Mouse (Mus musculus): ENCODE measurements at regions not wholly inside any gene's neighbourhood (a gene's known extent, or its start where the extent isn't known, plus 50 kb on each side); places are given as distances from the start of the nearest gene placed in this dataset.

DNA sequence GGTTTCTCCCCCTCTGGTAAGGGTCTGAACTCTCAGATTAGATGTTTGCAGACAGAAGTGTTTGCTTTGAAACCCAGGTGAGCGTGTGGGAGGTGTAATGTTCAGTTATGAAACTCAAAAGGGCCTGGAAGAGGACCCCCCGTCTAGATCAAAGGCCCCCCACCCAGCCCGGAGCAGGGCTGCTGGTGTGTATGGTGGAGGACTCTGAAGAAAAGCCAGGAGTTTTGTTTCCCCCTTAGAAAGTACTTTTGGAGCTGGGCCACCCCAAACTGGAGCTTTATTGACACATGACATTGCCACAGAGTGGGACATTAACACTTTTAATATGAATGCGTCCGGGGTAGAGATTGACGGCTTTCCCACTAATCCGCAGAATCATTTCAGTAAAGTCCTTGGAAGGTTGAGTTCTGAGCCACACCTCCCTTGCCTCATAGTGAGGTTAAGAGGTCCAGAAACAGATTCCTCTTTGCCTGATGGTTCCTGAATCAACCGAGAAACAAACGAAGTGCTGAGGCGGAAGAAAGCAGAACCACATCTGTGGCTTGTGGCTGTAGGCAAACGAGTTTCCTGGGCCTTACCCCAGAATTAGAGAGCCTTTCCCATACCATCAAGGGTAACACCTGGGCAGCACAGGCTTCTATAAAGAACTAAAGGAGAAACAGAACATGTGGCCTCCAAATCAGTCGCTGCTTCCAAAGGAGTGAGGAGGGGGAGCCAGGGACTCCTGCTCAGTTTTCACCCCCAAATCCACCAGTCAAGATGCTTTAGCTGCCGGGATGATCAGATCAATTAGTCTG lies 78.0 kb upstream of the Ralgps2 start:
- TF ChIP-seq CTCF (IDR thresholded peaks at IDR 0.05; ENCODE audit: low read depth), result no peak
- no peak for TF ChIP-seq EP300 (optimal IDR thresholded peaks at IDR 0.05)

All from stomach, postnatal 0 days (tissue).